ENCODE assay signal across 16 mouse cellular contexts in genomic region chr6:67087393-67087792, GRCm38 (mm10). TPM values are rescaled to one million over a fixed set of nuclear protein-coding genes. Genes with fewer than 3 reads are reported as not detected.
DNase-seq lines count a peak whose midpoint lies in the region; ATAC-seq and TF ChIP-seq lines count a peak whose summit lies in the region.
"Had no signal": no experiment of that assay in that cellular context is flagged by ENCODE, and none has a peak within 500 bp of the region (broad histone marks: within the 10 kb centered on the region; RNA-seq: fewer than 3 reads in every experiment).

No protein-coding gene starts in this region.

- no peaks in the 10 kb centered on the region for H3K36me3 ChIP-seq in liver, postnatal 0 days (replicated peaks; ENCODE audit: insufficient read depth, low read length)
- H3K36me3 ChIP-seq: hindbrain, embryonic 15.5 days; midbrain, embryonic 12.5 days; neural tube, embryonic 12.5 days had no signal

- H3K4me3 ChIP-seq in liver, postnatal 0 days (ENCODE audit: low read depth, low read length) = no peak overlapping the region
- H3K4me3 ChIP-seq: hindbrain, embryonic 15.5 days; midbrain, embryonic 12.5 days; neural tube, embryonic 12.5 days had no signal

- no peak for TF ChIP-seq CTCF in liver, postnatal 0 days (IDR thresholded peaks at IDR 0.05; ENCODE audit: low read depth)

- no peak overlapping the region for H3K4me2 ChIP-seq in liver, postnatal 0 days (ENCODE audit: low read depth, low read length)
- H3K4me2 ChIP-seq: hindbrain, embryonic 15.5 days; midbrain, embryonic 12.5 days; neural tube, embryonic 12.5 days had no signal

- 47% methylated on average over 3 of the region's 3 CpGs for WGBS in liver, postnatal 0 days (ENCODE audit: insufficient replicate concordance)

- ATAC-seq in liver, postnatal 0 days = peak; percentile 62
- ATAC-seq: activated CD4-positive, CD25-positive, alpha-beta regulatory T cell, adult 4 months had no signal

- H3K9me3 ChIP-seq in liver, postnatal 0 days (ENCODE audit: low read length) = no peaks in the 10 kb centered on the region
- H3K9me3 ChIP-seq: hindbrain, embryonic 15.5 days; midbrain, embryonic 12.5 days; neural tube, embryonic 12.5 days had no signal

- peaks cover 12% of the 10 kb centered on the region for H3K4me1 ChIP-seq in liver, postnatal 0 days (ENCODE audit: insufficient read depth)
- H3K4me1 ChIP-seq: hindbrain, embryonic 15.5 days; midbrain, embryonic 12.5 days; neural tube, embryonic 12.5 days had no signal

- no peak for TF ChIP-seq EP300 in liver, postnatal 0 days (IDR thresholded peaks at IDR 0.05; ENCODE audit: low read depth)

- no peak overlapping the region for H3K9ac ChIP-seq in liver, postnatal 0 days (replicated peaks)
- H3K9ac ChIP-seq: hindbrain, embryonic 15.5 days; midbrain, embryonic 12.5 days; neural tube, embryonic 12.5 days had no signal

- DNase-seq in adrenal gland, adult 2 months = peak; percentile 53
- DNase-seq in adrenal gland, postnatal 14 days = no peak
- peak; percentile 81 for DNase-seq in 3T3-L1 (ENCODE audit: low read depth, low spot score)
- peak; percentile 22 for DNase-seq in embryo, embryonic 11 days
- DNase-seq in liver, postnatal 0 days = no peak
- no peak for DNase-seq in lung, postnatal 25 days (ENCODE audit: low spot score)
- DNase-seq in cerebellum, postnatal 4 days (ENCODE audit: low spot score in 2 of 2) = no peak
- no peak for DNase-seq in lung, adult 18-20 months
- DNase-seq: cerebellum, adult 8-10 months; right cerebral cortex, postnatal 4 days; thymus, adult 2 months had no signal

- no peak overlapping the region for H3K27ac ChIP-seq in liver, postnatal 0 days (ENCODE audit: low read depth)
- H3K27ac ChIP-seq: hindbrain, embryonic 15.5 days; kidney, postnatal 0 days; midbrain, embryonic 12.5 days; neural tube, embryonic 12.5 days had no signal

- no peaks in the 10 kb centered on the region for H3K27me3 ChIP-seq in liver, postnatal 0 days (ENCODE audit: insufficient read depth, low read length)
- H3K27me3 ChIP-seq: hindbrain, embryonic 15.5 days; midbrain, embryonic 12.5 days; neural tube, embryonic 12.5 days had no signal

RNA-seq across cellular contexts. Expression of gene Gadd45a, which starts 50.1 kb away (rescaled TPM):
- 10 to 100 TPM; 15.3 to 51.4 TPM for total RNA-seq in adrenal gland, adult 2 months (2021)
- 77.3 and 93.9 TPM in 2 replicates for polyA plus RNA-seq in adrenal gland, adult 2 months (2012; rRNA removed)
- 15.1 and 25.8 TPM in 2 replicates for total RNA-seq in adrenal gland, postnatal 14 days (2021)
- polyA plus RNA-seq in liver, postnatal 0 days (2015; fragmentation: Nextera tagmentation; extraction: Ambion mirVana) = 49.5 and 65.0 TPM in 2 replicates

Comparison
In these comparisons a context has a peak if more than half of its experiments do, and no peak if none do; other contexts are left out.
1. DNase-seq: peak in adrenal gland, adult 2 months (single experiment), 3T3-L1 (single experiment) and embryo, embryonic 11 days (single experiment); none in adrenal gland, postnatal 14 days (single experiment), liver, postnatal 0 days (single experiment), lung, postnatal 25 days (single experiment), cerebellum, postnatal 4 days (0 of 2) and lung, adult 18-20 months (0 of 2).